Mouse (Mus musculus): ENCODE measurements at regions not wholly inside any gene's neighbourhood (a gene's known extent, or its start where the extent isn't known, plus 50 kb on each side); places are given as distances from the start of the nearest gene placed in this dataset.

DNA sequence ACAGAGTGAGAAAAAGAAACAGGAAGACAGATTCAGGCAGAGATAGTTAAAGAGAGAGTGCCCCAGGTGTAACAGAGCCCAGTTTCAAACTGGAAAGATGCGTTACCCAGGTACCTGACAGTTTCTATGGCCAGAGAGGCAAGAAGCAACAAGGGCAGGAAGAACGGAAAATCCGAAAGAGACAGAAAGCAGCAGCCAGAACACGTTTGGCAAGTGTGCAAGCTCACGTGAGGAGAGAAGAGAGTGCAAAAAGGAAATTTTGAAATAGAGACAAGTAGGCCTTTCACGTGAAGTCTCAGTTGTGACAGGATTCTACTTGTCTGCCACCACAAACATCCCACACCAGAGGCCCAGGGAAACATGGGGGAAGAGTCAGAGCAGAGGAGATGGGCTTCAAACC is 259.8 kb downstream of the Gm11361 start:
- WGBS, result 76% methylated on average over 6 of the region's 6 CpGs
- Histone ChIP-seq H3K9me3 (ENCODE audit: control insufficient read depth, low read length) (no peaks in the 10 kb centered on the region), H3K27ac (ENCODE audit: low read depth, low read length) (no peak overlapping the region), H3K4me3 (ENCODE audit: low read depth, low read length) (no peak overlapping the region), H3K9ac (ENCODE audit: low read depth, low read length) (no peak overlapping the region), H3K27me3 (replicated peaks; ENCODE audit: control insufficient read depth, insufficient read depth, low read length) (no peaks in the 10 kb centered on the region), H3K36me3 (ENCODE audit: control insufficient read depth, insufficient read depth, low read length) (no peaks in the 10 kb centered on the region), H3K4me2 (no peak overlapping the region), H3K4me1 (replicated peaks; ENCODE audit: control insufficient read depth, insufficient read depth, low read length) (no peaks in the 10 kb centered on the region)
- ATAC-seq (replicated peaks; ENCODE audit: low FRiP score), result no peak
- no peak for DNase-seq (ENCODE audit: low spot score)

DNA sequence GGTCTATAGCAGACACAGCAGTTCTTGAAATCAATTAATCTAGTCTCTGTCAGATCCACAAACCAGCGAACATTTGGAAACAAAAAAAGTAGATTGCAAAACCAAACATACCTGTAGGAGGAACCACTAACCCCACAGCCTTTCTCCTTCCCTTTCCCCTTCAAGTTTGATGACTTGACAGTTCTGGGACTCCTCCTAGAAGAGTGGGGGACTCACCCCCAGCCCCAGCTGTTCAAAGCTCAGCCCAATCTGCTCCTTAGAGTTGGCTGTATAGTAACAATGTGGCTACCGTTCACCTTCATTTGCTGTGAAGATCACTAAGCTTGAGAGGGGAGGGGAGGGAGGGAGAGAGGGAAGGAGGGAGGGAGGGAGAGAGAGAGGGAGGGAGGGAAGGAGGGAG is 259.3 kb downstream of the Gm11361 start:
- ATAC-seq (replicated peaks; ENCODE audit: low FRiP score) (no peak), DNase-seq (ENCODE audit: low spot score) (no peak)
- Histone ChIP-seq H3K9ac (ENCODE audit: low read depth, low read length) (no peak overlapping the region), H3K36me3 (ENCODE audit: control insufficient read depth, insufficient read depth, low read length) (no peaks in the 10 kb centered on the region), H3K4me1 (replicated peaks; ENCODE audit: control insufficient read depth, insufficient read depth, low read length) (no peaks in the 10 kb centered on the region), H3K9me3 (ENCODE audit: control insufficient read depth, low read length) (no peaks in the 10 kb centered on the region), H3K27ac (ENCODE audit: low read depth, low read length) (no peak overlapping the region), H3K27me3 (replicated peaks; ENCODE audit: control insufficient read depth, insufficient read depth, low read length) (no peaks in the 10 kb centered on the region), H3K4me3 (ENCODE audit: low read depth, low read length) (no peak overlapping the region), H3K4me2 (no peak overlapping the region)
- 62% methylated on average over 2 of the region's 2 CpGs for WGBS

DNA sequence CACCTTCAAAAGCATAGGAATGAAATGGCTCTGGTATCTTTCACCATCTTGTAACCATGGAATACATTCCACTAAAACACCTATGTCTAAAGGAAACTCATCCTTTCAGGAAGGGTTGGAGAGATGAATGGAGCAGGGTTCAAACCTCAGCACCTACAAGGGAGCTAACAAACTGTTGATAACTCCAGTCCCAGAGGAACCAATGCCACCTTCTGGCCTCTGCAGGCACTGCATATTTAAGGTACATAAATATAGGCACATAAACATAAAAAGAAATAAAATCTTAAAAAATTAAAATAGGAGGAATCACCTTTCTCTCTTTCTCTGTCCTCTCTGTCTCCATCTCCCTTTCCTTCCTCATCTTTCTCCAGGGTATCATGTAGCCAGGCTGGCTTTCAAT is 256.9 kb downstream of the Gm11361 start:
- no peak overlapping the region for H3K9ac ChIP-seq (ENCODE audit: low read depth, low read length)
- H3K27ac ChIP-seq (ENCODE audit: low read depth, low read length), result no peak overlapping the region
- DNase-seq (ENCODE audit: low spot score) (no peak), ATAC-seq (replicated peaks; ENCODE audit: low FRiP score) (no peak)
- no peaks in the 10 kb centered on the region for H3K9me3 ChIP-seq (ENCODE audit: control insufficient read depth, low read length)
- H3K4me1 ChIP-seq (replicated peaks; ENCODE audit: control insufficient read depth, insufficient read depth, low read length), result no peaks in the 10 kb centered on the region
- H3K36me3 ChIP-seq (ENCODE audit: control insufficient read depth, insufficient read depth, low read length), result no peaks in the 10 kb centered on the region
- no peak overlapping the region for H3K4me3 ChIP-seq (ENCODE audit: low read depth, low read length)
- no peaks in the 10 kb centered on the region for H3K27me3 ChIP-seq (replicated peaks; ENCODE audit: control insufficient read depth, insufficient read depth, low read length)
- no peak overlapping the region for H3K4me2 ChIP-seq

DNA sequence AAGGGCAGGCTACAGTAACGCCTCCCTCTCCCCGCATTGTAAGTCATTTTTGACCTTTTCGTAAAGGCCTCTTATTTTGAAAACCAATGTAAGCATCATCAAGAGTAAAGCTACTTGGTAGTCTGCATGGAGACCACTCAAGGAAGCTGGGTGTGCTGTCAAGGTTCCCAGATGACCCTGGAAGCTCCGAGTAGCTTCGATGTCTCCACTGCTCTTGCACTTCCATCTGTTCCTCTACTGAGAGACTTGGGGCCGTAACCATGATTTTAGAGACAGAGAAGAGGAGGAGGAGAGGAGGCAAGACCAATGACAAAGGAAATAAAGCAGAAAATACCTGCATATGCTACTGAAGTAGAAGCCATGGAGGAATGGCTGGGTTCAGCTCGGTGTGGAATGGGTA is 256.0 kb downstream of the Gm11361 start:
- Histone ChIP-seq H3K27ac (ENCODE audit: low read depth, low read length) (no peak overlapping the region), H3K27me3 (replicated peaks; ENCODE audit: control insufficient read depth, insufficient read depth, low read length) (no peaks in the 10 kb centered on the region), H3K4me3 (ENCODE audit: low read depth, low read length) (no peak overlapping the region), H3K36me3 (ENCODE audit: control insufficient read depth, insufficient read depth, low read length) (no peaks in the 10 kb centered on the region), H3K9me3 (ENCODE audit: control insufficient read depth, low read length) (no peaks in the 10 kb centered on the region), H3K4me1 (replicated peaks; ENCODE audit: control insufficient read depth, insufficient read depth, low read length) (no peaks in the 10 kb centered on the region), H3K9ac (ENCODE audit: low read depth, low read length) (no peak overlapping the region), H3K4me2 (no peak overlapping the region)
- ATAC-seq (replicated peaks; ENCODE audit: low FRiP score) (no peak), DNase-seq (ENCODE audit: low spot score) (no peak)
- WGBS, result 86% methylated on average over 7 of the region's 7 CpGs

GRCm38 (mm10) chr13:28512573-28513334 is 255.4 kb downstream of the Gm11361 start:
- no peaks in the 10 kb centered on the region for H3K36me3 ChIP-seq (ENCODE audit: control insufficient read depth, insufficient read depth, low read length)
- no peak overlapping the region for H3K4me2 ChIP-seq
- H3K9ac ChIP-seq (ENCODE audit: low read depth, low read length), result no peak overlapping the region
- H3K27me3 ChIP-seq (replicated peaks; ENCODE audit: control insufficient read depth, insufficient read depth, low read length), result no peaks in the 10 kb centered on the region
- H3K27ac ChIP-seq (ENCODE audit: low read depth, low read length), result no peak overlapping the region
- DNase-seq (ENCODE audit: low spot score) (no peak), ATAC-seq (replicated peaks; ENCODE audit: low FRiP score) (no peak)
- 66% methylated on average over 11 of the region's 11 CpGs for WGBS
- H3K4me1 ChIP-seq (replicated peaks; ENCODE audit: control insufficient read depth, insufficient read depth, low read length), result no peaks in the 10 kb centered on the region; the same call in 1 of the 2 replicates
- H3K9me3 ChIP-seq (ENCODE audit: control insufficient read depth, low read length), result no peaks in the 10 kb centered on the region
- H3K4me3 ChIP-seq (ENCODE audit: low read depth, low read length), result no peak overlapping the region

- DNase-seq (ENCODE audit: low spot score), result no peak
- H3K27ac ChIP-seq (ENCODE audit: low read depth, low read length), result no peak overlapping the region
- 61% methylated on average over 2 of the region's 2 CpGs for WGBS
These were observed 250.9 kb downstream of the Gm11361 start for GRCm38 (mm10) chr13:28508184-28508583.

GRCm38 (mm10) chr13:28507783-28508182 is 250.5 kb downstream of the Gm11361 start:
- DNase-seq (ENCODE audit: low spot score), result no peak
- WGBS, result 54% methylated on average over 5 of the region's 5 CpGs
- no peak overlapping the region for H3K27ac ChIP-seq (ENCODE audit: low read depth, low read length)

More at GRCm38 (mm10) chr13:28508184-28508583, 250.9 kb downstream of the Gm11361 start:
- Histone ChIP-seq H3K9ac (ENCODE audit: low read depth, low read length) (no peak overlapping the region), H3K4me2 (no peak overlapping the region), H3K9me3 (ENCODE audit: control insufficient read depth, low read length) (no peaks in the 10 kb centered on the region), H3K4me3 (ENCODE audit: low read depth, low read length) (no peak overlapping the region), H3K27me3 (replicated peaks; ENCODE audit: control insufficient read depth, insufficient read depth, low read length) (no peaks in the 10 kb centered on the region), H3K4me1 (replicated peaks; ENCODE audit: control insufficient read depth, insufficient read depth, low read length) (no peaks in the 10 kb centered on the region; the same call in 1 of the 2 replicates), H3K36me3 (ENCODE audit: control insufficient read depth, insufficient read depth, low read length) (no peaks in the 10 kb centered on the region)
- no peak for ATAC-seq (replicated peaks; ENCODE audit: low FRiP score)

DNA sequence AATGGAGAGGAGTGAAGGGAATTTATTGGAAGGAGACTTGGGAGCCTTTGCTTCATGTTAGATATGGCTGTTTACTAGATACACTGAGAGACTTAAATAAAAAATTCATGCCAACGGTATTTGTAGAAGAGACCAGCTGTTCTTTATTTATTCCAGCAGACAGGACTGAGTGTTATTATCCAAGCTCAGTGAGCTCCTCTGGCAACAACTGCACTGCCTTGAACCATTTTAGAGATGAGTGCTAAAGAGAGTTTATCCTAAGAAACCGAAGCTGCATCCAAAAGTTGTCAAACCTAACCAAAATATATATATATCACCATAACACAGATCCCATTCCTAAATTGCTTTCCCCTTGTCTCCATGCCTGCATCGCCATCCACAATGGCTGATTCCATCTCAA is 247.0 kb downstream of the Gm11361 start:
- Histone ChIP-seq H3K27me3 (replicated peaks; ENCODE audit: control insufficient read depth, insufficient read depth, low read length) (no peaks in the 10 kb centered on the region), H3K4me1 (replicated peaks; ENCODE audit: control insufficient read depth, insufficient read depth, low read length) (peaks cover 3% of the 10 kb centered on the region), H3K27ac (ENCODE audit: low read depth, low read length) (no peak overlapping the region), H3K4me2 (no peak overlapping the region), H3K9me3 (ENCODE audit: control insufficient read depth, low read length) (no peaks in the 10 kb centered on the region), H3K4me3 (ENCODE audit: low read depth, low read length) (no peak overlapping the region), H3K36me3 (ENCODE audit: control insufficient read depth, insufficient read depth, low read length) (no peaks in the 10 kb centered on the region), H3K9ac (ENCODE audit: low read depth, low read length) (no peak overlapping the region)
- ATAC-seq (replicated peaks; ENCODE audit: low FRiP score) (no peak), DNase-seq (ENCODE audit: low spot score) (no peak)
- 78% methylated on average over 3 of the region's 3 CpGs for WGBS

More at GRCm38 (mm10) chr13:28507783-28508182, 250.5 kb downstream of the Gm11361 start:
- Histone ChIP-seq H3K4me3 (ENCODE audit: low read depth, low read length) (no peak overlapping the region), H3K4me2 (no peak overlapping the region), H3K9ac (ENCODE audit: low read depth, low read length) (no peak overlapping the region), H3K36me3 (ENCODE audit: control insufficient read depth, insufficient read depth, low read length) (no peaks in the 10 kb centered on the region), H3K4me1 (replicated peaks; ENCODE audit: control insufficient read depth, insufficient read depth, low read length) (peaks cover under 1% of the 10 kb centered on the region), H3K9me3 (ENCODE audit: control insufficient read depth, low read length) (no peaks in the 10 kb centered on the region), H3K27me3 (replicated peaks; ENCODE audit: control insufficient read depth, insufficient read depth, low read length) (no peaks in the 10 kb centered on the region)
- no peak for ATAC-seq (replicated peaks; ENCODE audit: low FRiP score)

GRCm38 (mm10) chr13:28502171-28502570 is 244.8 kb downstream of the Gm11361 start:
- Histone ChIP-seq H3K4me3 (ENCODE audit: low read depth, low read length) (no peak overlapping the region), H3K9me3 (ENCODE audit: control insufficient read depth, low read length) (no peaks in the 10 kb centered on the region), H3K4me2 (no peak overlapping the region), H3K9ac (ENCODE audit: low read depth, low read length) (no peak overlapping the region), H3K27ac (ENCODE audit: low read depth, low read length) (no peak overlapping the region), H3K4me1 (replicated peaks; ENCODE audit: control insufficient read depth, insufficient read depth, low read length) (peaks cover 3% of the 10 kb centered on the region), H3K36me3 (ENCODE audit: control insufficient read depth, insufficient read depth, low read length) (no peaks in the 10 kb centered on the region), H3K27me3 (replicated peaks; ENCODE audit: control insufficient read depth, insufficient read depth, low read length) (no peaks in the 10 kb centered on the region)
- ATAC-seq (replicated peaks; ENCODE audit: low FRiP score), result peak; percentile 75
- 22% methylated on average over 2 of the region's 2 CpGs for WGBS
- DNase-seq (ENCODE audit: low spot score), result peak; percentile 39
